Mouse (Mus musculus): ENCODE data around the gene Prkg1.

DNA sequence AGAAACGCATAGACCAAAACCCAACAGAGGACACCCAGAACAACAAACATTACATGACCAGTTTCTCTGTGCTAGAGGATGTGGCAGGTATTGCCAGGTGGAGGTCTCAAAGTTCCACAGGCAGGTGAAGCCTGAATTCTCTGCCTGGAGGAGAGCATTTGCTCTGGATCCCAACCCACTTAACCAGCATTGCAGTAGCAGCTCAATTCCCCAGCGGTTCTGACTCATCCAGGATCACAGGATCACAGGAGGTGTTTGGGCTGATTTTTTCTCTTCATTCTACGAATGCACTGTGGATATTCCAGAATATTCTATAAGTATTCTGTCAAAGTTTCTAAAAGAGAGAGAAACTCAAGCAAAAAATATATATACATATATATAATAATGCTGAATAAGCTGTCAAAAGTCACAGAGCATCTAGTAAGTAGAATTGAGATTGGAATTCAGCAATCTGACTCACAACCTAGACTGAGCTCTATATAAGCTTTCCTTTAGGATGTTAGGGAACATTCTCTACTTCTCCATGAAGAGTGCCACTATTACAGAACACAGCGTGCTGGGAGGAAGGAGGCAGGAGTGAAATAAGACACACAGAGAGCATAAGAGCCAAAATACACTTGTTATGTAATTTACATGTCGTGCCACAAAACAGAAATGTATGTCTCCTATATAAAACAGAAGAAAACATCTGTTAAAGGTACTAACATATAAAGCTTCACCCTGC, 833.2 kb downstream of the Prkg1 start:
- TF ChIP-seq GATA1 (IDR thresholded peaks at IDR 0.05; ENCODE audit: borderline replicate concordance, low read length) (no peak), FLI1 (IDR thresholded peaks at IDR 0.05; ENCODE audit: low read length) (no peak)
